Mouse (Mus musculus) left cerebral cortex, adult 8-10 months (tissue): ENCODE measurements at regions not wholly inside any gene's neighbourhood (a gene's known extent, or its start where the extent isn't known, plus 50 kb on each side); places are given as distances from the start of the nearest gene placed in this dataset.

Experiments
- DNase-seq, 2 experiments: peaks; one replicate each; pipeline ENCODE4 v3.0.0; 2022; ENCODE audit warnings: low spot score in 2 of 2

DNA sequence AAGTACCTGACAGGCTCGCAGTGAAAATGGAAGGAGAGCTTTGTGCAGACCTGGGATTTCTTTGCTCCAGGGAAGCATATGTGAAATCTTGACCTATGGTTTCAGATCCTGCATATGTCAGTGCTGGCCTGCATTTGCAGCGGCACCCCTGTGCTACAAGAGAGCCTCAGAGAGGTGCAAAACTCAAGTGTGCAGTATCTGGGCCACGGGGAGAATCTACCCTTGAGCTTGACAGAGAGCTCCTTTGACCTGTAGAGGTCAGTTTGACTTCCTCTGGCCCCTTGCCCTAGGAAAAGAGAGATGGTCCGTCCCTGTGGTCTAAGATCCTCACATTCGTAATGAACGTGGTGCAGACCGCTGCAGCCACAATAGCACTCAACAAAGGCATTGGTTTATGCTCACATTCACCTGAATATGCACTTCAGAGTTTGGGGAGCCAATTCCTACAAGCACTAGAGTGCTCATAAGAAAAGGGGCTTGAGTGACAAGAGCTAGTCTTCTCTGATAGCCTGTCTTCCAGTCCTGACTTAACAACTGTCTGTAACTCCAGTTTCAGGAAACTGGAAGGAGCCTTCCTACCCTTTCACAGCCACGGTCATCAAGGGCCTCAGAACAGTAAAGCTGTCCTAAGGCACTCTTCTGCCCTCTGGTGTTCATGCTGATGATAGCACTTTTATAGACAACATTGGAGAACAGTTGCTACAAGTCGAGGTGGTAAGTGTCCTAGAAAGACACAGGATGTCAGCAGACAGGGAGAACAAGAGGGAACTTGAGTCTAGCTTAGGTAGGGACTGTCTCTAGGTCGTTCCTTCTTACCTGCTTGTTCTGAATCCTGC, 200.0 kb upstream of the Apob start:
- peak in 1 of 2 experiments; percentile 56 for DNase-seq

GRCm38 (mm10) chr12:7778056-7778440, 199.4 kb upstream of the Apob start:
- DNase-seq, result no peak

DNA sequence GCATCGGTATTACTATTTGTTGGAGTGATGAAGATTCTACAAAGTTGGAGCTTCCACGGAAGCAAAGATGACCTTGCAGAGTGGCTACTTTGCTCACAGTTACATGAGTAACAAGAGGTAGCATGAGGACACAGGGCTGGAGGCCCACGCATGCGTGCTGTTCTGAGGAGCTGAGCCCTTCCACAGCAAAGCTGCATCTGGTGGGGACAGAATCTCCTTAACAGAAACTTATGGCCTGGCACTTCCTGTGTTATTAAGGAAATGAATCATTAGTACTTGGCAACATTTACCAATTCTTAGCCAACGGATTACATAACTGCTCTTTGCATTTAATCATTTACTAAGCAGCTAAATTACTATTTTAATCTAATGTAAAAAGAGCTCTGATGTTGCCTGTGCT, 160.8 kb upstream of the Apob start:
- peak in 1 of 2 experiments; percentile 42 for DNase-seq

DNA sequence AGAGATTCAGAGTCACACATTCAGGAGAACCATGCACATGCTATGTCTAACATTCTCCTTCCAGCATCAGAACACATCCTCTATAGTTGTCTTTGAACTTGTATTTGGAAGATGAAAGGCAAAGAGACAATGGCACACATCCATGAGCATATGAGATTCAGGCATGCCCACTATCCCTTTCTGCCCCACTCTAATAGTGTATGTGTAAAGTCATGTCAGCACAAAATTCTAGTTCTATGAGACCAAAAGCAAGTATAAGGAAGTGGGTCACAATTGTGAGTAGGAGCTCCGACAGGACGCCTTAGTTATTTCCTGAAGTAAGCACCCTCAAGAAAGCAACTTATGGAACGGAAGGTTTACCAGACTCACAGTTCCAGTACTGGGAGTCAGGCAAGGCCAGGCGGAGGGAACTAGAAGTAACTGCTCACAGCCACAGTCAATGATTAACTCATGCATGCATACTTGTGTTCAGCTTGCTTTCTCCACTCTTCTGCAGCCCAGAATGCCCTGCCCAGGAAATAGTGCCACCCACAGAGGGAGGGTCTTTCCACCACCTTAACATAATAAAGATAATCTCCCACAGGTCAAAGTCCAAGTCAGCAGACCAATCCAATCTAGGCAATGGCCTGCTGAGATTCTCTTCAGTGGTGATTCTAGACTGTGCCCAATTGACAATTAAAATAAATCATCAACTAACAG, 157.3 kb upstream of the Apob start:
- no peak for DNase-seq

DNA sequence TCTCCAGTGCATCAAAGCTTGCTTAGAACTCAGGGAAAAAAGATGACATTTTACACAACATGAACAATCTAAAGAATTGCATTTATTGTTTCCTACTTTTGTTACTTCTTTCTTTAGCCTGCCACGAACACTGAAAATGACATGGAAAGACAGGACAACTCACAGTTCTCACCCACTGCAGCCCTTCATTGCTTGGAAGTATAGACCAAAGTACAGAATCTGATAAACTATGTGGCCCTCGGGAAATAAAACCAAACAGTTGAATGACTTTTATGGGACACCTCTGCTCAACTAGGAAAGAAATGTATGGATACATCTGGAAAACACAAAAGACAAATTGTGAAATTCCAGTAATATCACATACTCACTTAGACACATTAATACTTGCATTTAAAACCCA, 156.7 kb upstream of the Apob start:
- no peak for DNase-seq

DNA sequence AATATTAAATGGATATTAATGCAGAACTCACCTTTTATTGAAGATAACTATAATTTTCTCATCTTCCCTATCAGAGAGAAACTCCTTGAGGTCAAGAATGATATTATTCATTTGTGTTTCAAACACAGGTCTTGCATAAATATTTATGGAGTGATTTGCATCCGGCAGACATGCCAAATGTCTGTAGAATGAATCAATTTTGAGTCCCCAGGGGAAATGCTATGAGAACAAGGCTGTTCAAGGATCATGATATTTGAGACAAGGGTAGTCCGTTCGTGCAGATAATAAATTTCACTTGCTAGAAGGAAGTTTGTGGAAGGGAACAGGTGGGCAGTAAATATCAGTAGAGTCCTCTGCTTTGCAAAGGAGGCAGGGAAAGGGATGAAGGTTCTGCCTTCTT, 141.7 kb upstream of the Apob start:
- no peak for DNase-seq

- DNase-seq, result no peak
Measured at GRCm38 (mm10) chr12:7853876-7854275, 123.6 kb upstream of the Apob start.

- no peak for DNase-seq
Measured at GRCm38 (mm10) chr12:7855683-7856082, 121.8 kb upstream of the Apob start.

- DNase-seq, result no peak
Measured at GRCm38 (mm10) chr12:7859533-7859932, 117.9 kb upstream of the Apob start.

DNA sequence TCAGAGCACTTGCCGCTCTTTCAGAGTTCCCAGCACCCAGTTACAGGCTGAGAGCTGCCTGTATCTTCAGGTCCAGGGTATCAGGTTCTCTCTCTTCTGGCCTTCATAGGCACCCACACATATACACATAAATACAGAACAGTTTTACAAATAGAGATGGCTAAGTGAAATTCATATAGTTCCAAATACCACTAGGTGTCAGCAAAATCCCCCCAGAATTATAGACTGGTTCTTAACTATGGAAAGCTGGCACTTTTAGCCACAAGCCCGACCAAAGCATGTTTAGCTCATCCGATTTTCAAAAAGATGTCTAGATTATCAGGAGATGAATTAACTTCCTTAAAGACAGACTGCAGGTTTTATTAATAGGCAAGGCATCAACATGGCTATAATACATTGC, 107.4 kb upstream of the Apob start:
- DNase-seq, result no peak

- no peak for DNase-seq
Measured at GRCm38 (mm10) chr12:7870473-7870872, 107.0 kb upstream of the Apob start.

- DNase-seq, result no peak
Measured at GRCm38 (mm10) chr12:7875454-7875853, 102.0 kb upstream of the Apob start.

- DNase-seq, result no peak
Measured at GRCm38 (mm10) chr12:7876302-7877063, 101.0 kb upstream of the Apob start.

DNA sequence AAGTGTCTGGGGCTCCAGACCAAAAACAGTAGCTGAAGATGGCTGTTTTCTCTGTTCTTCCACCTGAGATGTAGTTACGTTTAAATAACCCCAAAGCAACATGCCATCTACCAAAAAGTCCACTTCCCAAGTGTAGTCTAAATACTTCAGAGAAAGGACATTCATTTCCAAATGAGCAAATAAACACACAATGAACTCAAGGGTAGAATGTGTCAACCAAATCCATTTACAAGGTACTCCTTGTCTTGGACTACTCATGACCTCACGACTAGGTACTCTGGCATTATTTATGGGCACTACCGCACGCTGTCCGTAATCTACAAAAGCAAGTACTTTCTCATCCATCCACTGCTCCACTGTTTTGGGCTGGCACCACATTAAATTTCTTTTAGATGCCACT, 98.7 kb upstream of the Apob start:
- DNase-seq, result no peak

DNA sequence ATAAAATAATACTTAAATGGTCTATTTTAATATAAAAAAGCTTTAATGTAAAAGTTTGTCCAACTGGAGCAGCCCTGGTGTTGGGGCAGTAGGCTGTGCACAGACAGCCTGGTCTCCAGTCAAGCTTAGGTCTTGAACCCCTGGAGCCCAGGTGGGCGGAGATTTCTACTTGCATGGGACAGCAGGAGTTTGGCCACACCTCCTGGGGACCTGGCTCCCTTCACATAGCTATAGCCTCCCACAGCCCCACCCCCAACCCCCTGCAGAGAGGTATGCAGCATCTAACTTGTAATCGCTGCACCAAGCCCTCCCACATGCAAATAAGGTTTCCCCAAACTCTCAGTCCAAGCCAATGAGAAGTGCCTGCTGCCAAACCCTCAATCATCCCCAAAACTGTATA, 81.3 kb upstream of the Apob start:
- DNase-seq, result no peak

DNA sequence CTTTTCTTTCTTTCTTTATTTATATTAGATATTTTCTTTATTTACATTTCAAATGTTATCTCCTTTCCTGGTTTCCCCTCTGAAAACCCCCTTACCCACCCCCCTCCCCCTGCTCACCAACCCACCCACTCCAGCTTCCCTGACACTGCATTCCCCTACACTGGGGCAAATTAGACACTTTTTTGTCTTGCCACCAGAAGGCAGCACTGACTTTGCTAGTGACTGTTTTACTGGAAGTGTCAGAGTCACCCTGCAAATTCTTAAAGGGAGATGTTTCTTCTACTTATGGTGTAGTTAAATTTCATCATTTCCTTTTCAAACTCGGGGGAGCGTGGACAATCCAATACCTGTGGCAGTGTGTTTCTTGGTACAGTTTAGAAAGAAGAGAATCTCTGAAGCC, 72.1 kb upstream of the Apob start:
- no peak for DNase-seq

DNA sequence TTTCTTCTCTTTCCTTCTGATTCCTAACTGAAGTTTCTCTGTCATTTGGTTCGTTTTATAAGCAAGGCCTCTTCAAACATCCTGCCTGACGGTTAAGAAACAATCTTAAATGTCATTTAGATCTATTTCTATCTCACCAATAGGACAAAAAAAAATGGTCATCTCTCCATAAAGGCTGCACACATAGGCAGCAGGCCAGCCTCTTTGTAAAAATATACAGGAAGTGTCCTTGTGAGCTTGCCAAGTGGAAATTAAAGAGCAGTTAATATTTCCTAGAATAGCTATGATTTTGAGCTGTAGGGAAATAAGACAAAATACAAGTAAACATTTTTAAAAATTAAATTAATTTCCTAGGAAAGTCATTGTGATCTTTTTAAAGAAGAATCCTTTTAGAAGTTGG, 70.6 kb upstream of the Apob start:
- no peak for DNase-seq

GRCm38 (mm10) chr12:7909746-7910360, 67.6 kb upstream of the Apob start:
- no peak for DNase-seq

DNA sequence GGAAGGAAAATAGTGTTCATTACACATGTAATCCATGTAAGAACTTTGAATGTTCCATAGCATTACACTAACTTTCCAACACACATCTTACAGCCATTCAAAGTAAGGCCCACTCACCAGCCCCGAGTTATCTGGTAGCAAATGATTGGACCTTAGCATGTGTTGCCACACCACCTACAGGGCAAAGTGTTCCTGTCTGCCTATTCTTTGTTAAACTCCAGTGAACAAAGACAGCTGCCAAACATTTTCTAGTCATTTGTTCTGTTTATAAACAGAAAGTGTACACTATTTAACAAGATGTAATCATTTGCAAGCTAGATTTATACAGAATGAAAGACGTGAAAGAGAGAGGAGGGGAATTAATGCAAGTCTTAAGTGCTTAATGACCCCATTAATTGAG, 66.9 kb upstream of the Apob start:
- DNase-seq, result no peak

- DNase-seq, result no peak
Measured at GRCm38 (mm10) chr12:7918385-7918784, 59.1 kb upstream of the Apob start.

GRCm38 (mm10) chr12:7918967-7919708, 58.3 kb upstream of the Apob start:
- no peak for DNase-seq
